Mouse (Mus musculus): ENCODE measurements around the gene Amtn. TPM values are rescaled to one million over a fixed set of nuclear protein-coding genes. Genes with fewer than 3 reads are reported as not detected.
A peak's percentile ranks its signal among the peaks of the same experiment; 100 is the strongest.
"Not testable (repeated sequence)": the region's sequence is repeated elsewhere in the genome, so short reads cannot be mapped to it uniquely, and the experiment has no call there.

Gene Amtn
- polyA plus RNA-seq (2012; rRNA removed), result 1.9 and 2.2 TPM in 2 replicates

DNA sequence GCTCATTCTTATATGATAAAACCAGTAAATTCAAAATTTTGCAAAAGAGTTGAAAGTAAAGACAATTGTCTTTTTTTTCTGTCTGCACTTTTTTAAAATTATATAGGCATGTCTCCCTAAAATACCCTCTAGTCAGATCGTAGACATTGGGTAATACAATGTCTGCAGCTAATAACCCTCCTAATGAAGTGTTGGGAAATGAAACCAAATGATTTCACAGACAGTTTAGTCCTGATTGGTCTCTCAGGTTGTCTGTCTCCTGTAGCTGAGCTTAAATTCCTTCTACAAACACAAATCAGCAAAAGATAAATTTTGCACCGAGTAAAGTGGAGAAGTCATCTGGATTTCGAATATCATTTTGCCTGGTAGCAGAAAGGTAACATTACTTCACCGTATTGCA lies at the start of gene Amtn:
Gene Amtn (plus strand): TSS at position 301 of the 400 bp plus-strand sequence.
- DNase-seq, result no peak
- Histone ChIP-seq H3K36me3 (ENCODE audit: control insufficient read depth, insufficient read depth, low read length) (no peaks in the 10 kb centered on the region), H3K4me1 (replicated peaks; ENCODE audit: control insufficient read depth, insufficient read depth, low read length) (no peaks in the 10 kb centered on the region), H3K27ac (ENCODE audit: control insufficient read depth, insufficient read depth, low read length) (no peak within 1 kb of the TSS), H3K4me3 (ENCODE audit: control insufficient read depth, insufficient read depth, low read length) (no peak within 1 kb of the TSS), H3K27me3 (ENCODE audit: control insufficient read depth, insufficient read depth, low read length) (no peaks in the 10 kb centered on the region)
- 89% methylated on average over 4 of the region's 4 CpGs for WGBS
- TF ChIP-seq POLR2A (IDR thresholded peaks at IDR 0.05; ENCODE audit: control insufficient read depth, extremely low read depth, insufficient read depth, low read length, poor library complexity) (no peak), CTCF (IDR thresholded peaks at IDR 0.05; ENCODE audit: borderline replicate concordance, control insufficient read depth, extremely low read depth, insufficient read depth, low read length, poor library complexity) (no peak)

DNA sequence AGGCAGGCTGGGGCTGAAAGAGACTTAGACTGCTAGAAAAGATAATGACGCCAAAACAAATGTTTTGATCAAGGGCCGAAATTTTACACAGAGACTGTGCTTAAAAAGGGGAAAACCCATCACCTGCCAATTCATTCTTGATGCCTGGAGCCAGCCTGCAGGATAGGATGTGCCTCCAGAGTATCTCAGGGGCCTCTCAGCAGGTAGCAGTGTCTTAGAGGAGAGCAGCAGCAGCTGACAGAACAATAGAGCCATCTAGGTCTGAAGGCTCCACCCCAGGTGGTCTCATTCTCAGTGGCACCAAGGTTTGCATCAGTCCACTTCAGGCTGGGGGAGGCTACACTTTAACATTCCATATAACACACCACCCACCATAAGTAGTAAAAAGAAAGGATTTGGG lies 27.4 kb upstream of the Amtn start:
- H3K4me1 ChIP-seq (replicated peaks; ENCODE audit: control insufficient read depth, insufficient read depth, low read length); H3K4me3 ChIP-seq (ENCODE audit: control insufficient read depth, insufficient read depth, low read length); H3K27me3 ChIP-seq (ENCODE audit: control insufficient read depth, insufficient read depth, low read length); DNase-seq; H3K36me3 ChIP-seq (ENCODE audit: control insufficient read depth, insufficient read depth, low read length); H3K27ac ChIP-seq (ENCODE audit: control insufficient read depth, insufficient read depth, low read length): not testable (repeated sequence)
- 62% methylated on average over 2 of the region's 2 CpGs for WGBS

- TF ChIP-seq CTCF (IDR thresholded peaks at IDR 0.05; ENCODE audit: borderline replicate concordance, control insufficient read depth, extremely low read depth, insufficient read depth, low read length, poor library complexity) (no peak), POLR2A (IDR thresholded peaks at IDR 0.05; ENCODE audit: control insufficient read depth, extremely low read depth, insufficient read depth, low read length, poor library complexity) (no peak)
- no peaks in the 10 kb centered on the region for H3K27me3 ChIP-seq (ENCODE audit: control insufficient read depth, insufficient read depth, low read length)
- H3K27ac ChIP-seq (ENCODE audit: control insufficient read depth, insufficient read depth, low read length), result no peak overlapping the region
- no peak overlapping the region for H3K4me3 ChIP-seq (ENCODE audit: control insufficient read depth, insufficient read depth, low read length)
- DNase-seq, result peak; percentile 9
- no peaks in the 10 kb centered on the region for H3K4me1 ChIP-seq (replicated peaks; ENCODE audit: control insufficient read depth, insufficient read depth, low read length)
- WGBS, result 4% methylated on average over 5 of the region's 5 CpGs
- H3K36me3 ChIP-seq (ENCODE audit: control insufficient read depth, insufficient read depth, low read length), result no peaks in the 10 kb centered on the region
Measured at GRCm38 (mm10) chr5:88364768-88365167, 11.1 kb upstream of the Amtn start.

- DNase-seq, result no peak
- no peak overlapping the region for H3K27ac ChIP-seq (ENCODE audit: control insufficient read depth, insufficient read depth, low read length)
- no peak overlapping the region for H3K4me3 ChIP-seq (ENCODE audit: control insufficient read depth, insufficient read depth, low read length)
- no peak for TF ChIP-seq CTCF (IDR thresholded peaks at IDR 0.05; ENCODE audit: borderline replicate concordance, control insufficient read depth, extremely low read depth, insufficient read depth, low read length, poor library complexity)
- no peak for TF ChIP-seq POLR2A (IDR thresholded peaks at IDR 0.05; ENCODE audit: control insufficient read depth, extremely low read depth, insufficient read depth, low read length, poor library complexity)
- H3K36me3 ChIP-seq (ENCODE audit: control insufficient read depth, insufficient read depth, low read length), result no peaks in the 10 kb centered on the region
- H3K4me1 ChIP-seq (replicated peaks; ENCODE audit: control insufficient read depth, insufficient read depth, low read length), result no peaks in the 10 kb centered on the region
- no peaks in the 10 kb centered on the region for H3K27me3 ChIP-seq (ENCODE audit: control insufficient read depth, insufficient read depth, low read length)
- 67% methylated on average over 1 of the region's 1 CpGs for WGBS
Measured at GRCm38 (mm10) chr5:88366886-88367285, 9.0 kb upstream of the Amtn start.

DNA sequence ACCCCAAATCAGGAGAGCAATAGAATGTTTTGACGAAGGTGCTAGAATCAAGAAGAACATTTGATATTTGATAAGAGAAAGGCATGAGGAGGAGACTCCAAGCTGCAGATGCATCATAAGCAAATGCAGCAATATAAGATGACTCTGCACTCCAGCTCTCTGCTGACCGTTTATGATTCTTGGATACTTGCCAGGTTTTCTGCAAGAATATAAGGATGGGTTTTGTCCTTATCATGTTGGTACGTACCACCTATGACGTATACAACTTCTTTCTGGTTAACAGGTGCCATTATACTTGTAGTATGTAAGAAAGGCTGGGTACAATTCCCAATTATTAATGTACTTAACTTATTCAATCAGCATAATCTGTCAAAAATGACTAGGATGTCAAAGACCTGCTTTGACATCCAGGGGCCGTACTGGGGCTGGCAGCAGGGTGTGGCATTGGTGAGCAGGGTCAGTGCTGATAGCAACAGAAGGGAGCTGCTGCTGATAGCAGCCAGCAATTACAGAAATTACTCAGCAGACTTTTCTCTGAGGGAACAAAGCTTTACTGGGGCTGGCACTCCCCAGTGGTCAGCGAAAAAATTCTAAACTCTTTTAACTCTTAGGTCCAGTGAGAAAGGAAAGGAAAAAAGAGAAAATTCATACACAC lies 5.2 kb upstream of the Amtn start:
- H3K27me3 ChIP-seq (ENCODE audit: control insufficient read depth, insufficient read depth, low read length), result no peaks in the 10 kb centered on the region
- no peaks in the 10 kb centered on the region for H3K36me3 ChIP-seq (ENCODE audit: control insufficient read depth, insufficient read depth, low read length)
- DNase-seq, result no peak
- H3K4me1 ChIP-seq (replicated peaks; ENCODE audit: control insufficient read depth, insufficient read depth, low read length), result no peaks in the 10 kb centered on the region
- no peak overlapping the region for H3K27ac ChIP-seq (ENCODE audit: control insufficient read depth, insufficient read depth, low read length)
- no peak overlapping the region for H3K4me3 ChIP-seq (ENCODE audit: control insufficient read depth, insufficient read depth, low read length)
- TF ChIP-seq CTCF (IDR thresholded peaks at IDR 0.05; ENCODE audit: borderline replicate concordance, control insufficient read depth, extremely low read depth, insufficient read depth, low read length, poor library complexity) (no peak), POLR2A (IDR thresholded peaks at IDR 0.05; ENCODE audit: control insufficient read depth, extremely low read depth, insufficient read depth, low read length, poor library complexity) (no peak)
- 81% methylated on average over 6 of the region's 6 CpGs for WGBS

GRCm38 (mm10) chr5:88372563-88372962 lies 3.3 kb upstream of the Amtn start:
- no peak overlapping the region for H3K4me3 ChIP-seq (ENCODE audit: control insufficient read depth, insufficient read depth, low read length)
- H3K36me3 ChIP-seq (ENCODE audit: control insufficient read depth, insufficient read depth, low read length), result no peaks in the 10 kb centered on the region
- TF ChIP-seq POLR2A (IDR thresholded peaks at IDR 0.05; ENCODE audit: control insufficient read depth, extremely low read depth, insufficient read depth, low read length, poor library complexity), result no peak
- TF ChIP-seq CTCF (IDR thresholded peaks at IDR 0.05; ENCODE audit: borderline replicate concordance, control insufficient read depth, extremely low read depth, insufficient read depth, low read length, poor library complexity), result no peak
- no peak overlapping the region for H3K27ac ChIP-seq (ENCODE audit: control insufficient read depth, insufficient read depth, low read length)
- H3K27me3 ChIP-seq (ENCODE audit: control insufficient read depth, insufficient read depth, low read length), result no peaks in the 10 kb centered on the region
- no peak for DNase-seq
- H3K4me1 ChIP-seq (replicated peaks; ENCODE audit: control insufficient read depth, insufficient read depth, low read length), result no peaks in the 10 kb centered on the region
- 86% methylated on average over 6 of the region's 6 CpGs for WGBS

DNA sequence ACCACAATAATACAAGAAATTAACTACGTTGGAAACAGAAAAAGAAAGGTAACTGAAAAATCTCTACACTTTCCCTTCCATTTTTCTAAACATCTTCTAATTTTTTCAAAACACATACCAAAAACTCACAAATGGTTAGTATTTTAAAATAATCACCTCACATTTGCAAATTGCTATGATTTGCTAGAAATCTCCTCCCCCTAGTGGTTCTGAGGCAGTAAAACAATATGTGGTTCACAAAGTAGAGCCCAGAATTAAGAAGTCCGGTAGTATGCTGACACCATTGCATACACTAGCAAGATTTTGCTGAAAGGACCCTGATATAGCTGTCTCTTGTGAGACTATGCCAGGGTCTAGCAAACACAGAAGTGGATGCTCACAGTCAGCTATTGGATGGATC lies 16.1 kb downstream of the Amtn start:
- WGBS, result 88% methylated on average over 2 of the region's 2 CpGs
- not testable (repeated sequence) for H3K27me3 ChIP-seq (ENCODE audit: control insufficient read depth, insufficient read depth, low read length); H3K27ac ChIP-seq (ENCODE audit: control insufficient read depth, insufficient read depth, low read length); DNase-seq; H3K36me3 ChIP-seq (ENCODE audit: control insufficient read depth, insufficient read depth, low read length); H3K4me1 ChIP-seq (replicated peaks; ENCODE audit: control insufficient read depth, insufficient read depth, low read length); H3K4me3 ChIP-seq (ENCODE audit: control insufficient read depth, insufficient read depth, low read length)
